Mouse (Mus musculus) naive thymus-derived CD4-positive, alpha-beta T cell, adult 5 months (primary cell): ENCODE results near the gene Pnkp. TPM values are rescaled to one million over a fixed set of nuclear protein-coding genes. Genes with fewer than 3 reads are reported as not detected.

Source experiments
- polyA plus RNA-seq: library from polyadenylated mRNA; unstranded; fragments of 100-300 nt; shearing (Covaris generic); gene quantifications from one replicate; pipeline ENCODE4 v1.2.1, GENCODE M21; 2017

The Pnkp gene
- 57.0 TPM for polyA plus RNA-seq

GRCm38 (mm10) chr7:44857042-44857552, at the start of gene Pnkp:
Pnkp (plus strand) TSS chr7:44857139.

GRCm38 (mm10) chr7:44815721-44816469, 41.0 kb upstream of the Pnkp start, which contains the start of the genes Nup62 and Il4i1:
Nup62 (plus strand) TSS chr7:44816088.
Il4i1 (plus strand) TSS chr7:44816387.

GRCm38 (mm10) chr7:44816470-44817021, 40.4 kb upstream of the Pnkp start, which contains the start of gene Atf5:
Atf5 (minus strand) TSS chr7:44816658.

DNA sequence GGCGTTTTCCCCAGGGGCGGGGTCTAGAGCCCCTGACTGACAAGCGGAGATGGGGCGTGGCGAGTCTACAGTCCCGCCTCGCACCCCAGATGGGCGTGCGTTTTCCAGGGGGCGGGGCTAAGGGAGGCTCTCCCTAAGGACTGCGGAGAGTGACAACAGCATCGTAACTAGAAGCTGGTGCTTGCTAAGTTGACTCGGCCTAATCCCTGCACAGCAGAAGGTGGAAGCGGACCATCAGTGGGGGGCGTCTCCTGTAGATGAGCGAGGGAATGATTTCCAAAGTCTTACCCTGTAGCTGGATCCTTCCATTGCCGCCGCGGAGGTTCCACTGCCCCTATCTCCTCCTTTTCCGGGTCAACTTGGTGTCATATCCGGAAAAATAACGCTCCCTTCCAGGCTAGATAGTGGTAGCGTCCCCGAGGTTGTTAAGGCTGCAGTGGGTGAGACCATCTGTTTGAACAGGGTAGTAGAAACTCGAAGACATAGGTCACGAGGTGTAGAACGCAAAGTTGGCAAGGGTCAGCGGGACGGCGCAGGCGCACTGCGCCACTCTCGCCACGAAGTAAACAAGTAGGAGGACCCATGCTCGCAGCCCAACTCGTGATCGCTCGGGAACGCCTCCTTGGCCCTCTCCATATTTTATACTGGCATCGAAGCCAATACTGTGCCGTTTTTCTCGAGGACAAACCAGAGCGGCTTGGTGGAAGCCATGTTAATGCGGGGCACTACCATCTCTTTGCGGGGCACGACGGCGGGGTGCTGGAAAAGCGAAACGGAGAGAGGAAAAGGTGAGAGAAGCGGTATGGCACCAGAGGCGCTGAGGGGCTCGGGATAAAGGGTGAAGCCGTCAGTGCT, 8.2 kb upstream of the Pnkp start, which contains the start of the genes Akt1s1 and Tbc1d17:
Gene Akt1s1, plus strand, starts transcription at position 431 of the 855 bp plus-strand sequence.
Gene Tbc1d17, minus strand, starts transcription at position 519 of the 855 bp plus-strand sequence.

DNA sequence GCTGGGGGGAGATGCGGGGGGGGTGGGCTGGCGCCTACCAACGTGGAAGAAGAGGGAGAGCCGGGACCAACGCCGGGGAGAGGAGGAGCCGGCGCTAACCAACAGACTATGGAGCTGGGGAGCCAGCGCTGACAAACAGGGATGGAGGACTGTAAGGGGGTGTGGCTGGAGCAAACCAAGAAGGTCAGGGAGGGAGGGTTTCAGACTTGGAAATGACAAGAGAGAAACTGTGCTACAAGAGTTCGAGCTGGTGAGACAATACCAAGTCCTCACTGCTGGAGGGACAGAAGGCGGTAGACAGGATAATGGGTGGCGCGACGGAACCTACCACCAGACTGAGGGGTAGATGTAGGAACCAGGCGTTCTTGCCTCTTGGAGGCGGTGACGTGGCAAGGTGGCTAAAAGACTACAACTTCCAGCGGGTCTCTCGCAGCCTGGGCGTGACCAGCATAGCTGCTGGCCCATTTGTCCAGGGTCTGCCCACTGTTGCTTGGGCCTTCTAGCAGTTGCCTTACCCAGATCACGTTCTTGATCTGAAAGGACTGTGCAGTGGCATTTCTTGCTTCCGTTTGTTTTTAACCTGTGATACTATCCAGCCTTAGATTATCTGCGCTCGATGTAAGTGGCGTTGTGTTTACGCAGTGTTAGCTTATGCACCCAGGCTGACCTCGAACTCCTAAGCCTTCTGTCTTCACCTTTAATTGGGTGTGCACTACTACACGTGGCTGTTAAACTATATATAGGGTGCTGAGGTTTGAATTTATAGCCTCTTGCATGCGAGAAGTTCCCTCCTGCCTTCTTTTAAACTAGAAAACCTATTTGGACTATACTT, 13.0 kb downstream of the Pnkp start, which contains the start of gene Ptov1:
Gene Ptov1, minus strand, starts transcription at position 92 of the 832 bp plus-strand sequence.

GRCm38 (mm10) chr7:44892276-44892921, 35.5 kb downstream of the Pnkp start, which contains the start of gene Med25:
Med25 (minus strand) TSS chr7:44892712.

DNA sequence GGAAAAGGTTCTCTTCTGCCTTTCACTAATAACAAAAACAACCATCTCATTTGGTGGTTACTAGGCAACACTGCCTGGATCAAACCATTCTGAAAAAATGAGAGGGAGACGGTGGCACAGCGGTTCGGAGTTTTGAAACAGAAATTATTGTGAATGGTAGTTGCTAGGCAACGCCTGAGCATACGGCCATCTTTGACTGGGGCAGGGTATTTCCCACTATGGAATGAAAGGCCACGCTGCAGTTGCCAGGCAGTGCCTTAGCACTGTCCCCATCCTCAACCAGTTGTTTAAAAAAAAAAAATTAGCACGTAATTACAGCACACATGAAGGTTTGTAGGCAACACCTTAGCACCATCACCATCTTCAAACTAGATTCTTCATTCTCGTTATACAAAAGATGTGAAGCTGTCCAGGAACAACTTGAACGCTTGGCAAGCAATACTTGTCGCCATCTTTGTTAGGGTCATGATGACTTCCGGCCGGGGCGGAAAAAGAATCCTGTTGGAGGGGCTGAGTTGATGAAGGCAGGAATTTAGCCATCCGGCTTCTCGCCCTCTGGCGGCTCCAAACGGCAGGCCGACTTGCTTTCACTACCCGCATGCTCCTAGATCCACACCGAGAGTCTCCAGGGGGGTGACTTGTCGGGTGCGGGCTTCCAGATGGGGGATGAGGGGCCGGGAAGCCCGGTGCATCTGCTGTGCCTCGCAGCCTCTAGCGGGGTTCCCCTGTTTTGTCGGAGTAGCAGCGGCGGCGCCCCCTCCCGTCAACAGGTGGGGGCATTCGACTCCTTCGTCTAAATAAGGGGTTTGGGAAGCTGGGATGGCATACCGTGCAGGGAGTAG, 38.9 kb downstream of the Pnkp start, which contains the start of gene Fuz:
Gene Fuz, plus strand, starts transcription at position 487 of the 842 bp plus-strand sequence.

Other genes with a start within 250 kb of the Pnkp start
- not detected for gene Myh14, start 186.3 kb upstream of the Pnkp start, polyA plus RNA-seq
- gene Izumo2, start 148.4 kb upstream of the Pnkp start, polyA plus RNA-seq, result not detected
- gene Vrk3, start 108.7 kb upstream of the Pnkp start, polyA plus RNA-seq, result 95.9 TPM
- 0.73 TPM for gene Zfp473, start 106.1 kb upstream of the Pnkp start, polyA plus RNA-seq
- 37.1 TPM for gene Nup62, start 41.1 kb upstream of the Pnkp start, polyA plus RNA-seq
- 0.85 TPM for gene Il4i1, start 40.8 kb upstream of the Pnkp start, polyA plus RNA-seq
- 0.70 TPM for gene Atf5, start 40.5 kb upstream of the Pnkp start, polyA plus RNA-seq
- gene Akt1s1, start 8.1 kb upstream of the Pnkp start, polyA plus RNA-seq, result 35.2 TPM
- 133 TPM for gene Tbc1d17, start 8.1 kb upstream of the Pnkp start, polyA plus RNA-seq
- 40.0 TPM for gene Ptov1, start 12.6 kb downstream of the Pnkp start, polyA plus RNA-seq
- gene Med25, start 35.6 kb downstream of the Pnkp start, polyA plus RNA-seq, result 48.6 TPM
- gene Fuz, start 38.9 kb downstream of the Pnkp start, polyA plus RNA-seq, result 20.9 TPM
- 53.1 TPM for gene Ap2a1, start 72.4 kb downstream of the Pnkp start, polyA plus RNA-seq
- not detected for gene Tsks, start 86.1 kb downstream of the Pnkp start, polyA plus RNA-seq
- gene Cpt1c, start 117.7 kb downstream of the Pnkp start, polyA plus RNA-seq, result not detected
- 161 TPM for gene Prmt1, start 129.4 kb downstream of the Pnkp start, polyA plus RNA-seq
- 172 TPM for gene Irf3, start 140.5 kb downstream of the Pnkp start, polyA plus RNA-seq
- 17.5 TPM for gene Bcl2l12, start 141.6 kb downstream of the Pnkp start, polyA plus RNA-seq
- gene Scaf1, start 159.2 kb downstream of the Pnkp start, polyA plus RNA-seq, result 27.3 TPM
- gene Rras, start 160.8 kb downstream of the Pnkp start, polyA plus RNA-seq, result 11.5 TPM
- 2.2 TPM for gene Prr12, start 195.7 kb downstream of the Pnkp start, polyA plus RNA-seq
- 104 TPM for gene Nosip, start 205.3 kb downstream of the Pnkp start, polyA plus RNA-seq
- 1.7 TPM for gene Prrg2, start 205.5 kb downstream of the Pnkp start, polyA plus RNA-seq
- 10.6 TPM for gene Rcn3, start 235.1 kb downstream of the Pnkp start, polyA plus RNA-seq
- gene Fcgrt, start 246.7 kb downstream of the Pnkp start, polyA plus RNA-seq, result 6.2 TPM